Mouse (Mus musculus): ENCODE measurements around the gene Plgrkt. TPM values are rescaled to one million over a fixed set of nuclear protein-coding genes. Genes with fewer than 3 reads are reported as not detected.
"Not testable (repeated sequence)": the region's sequence is repeated elsewhere in the genome, so short reads cannot be mapped to it uniquely, and the experiment has no call there.

Plgrkt gene
- polyA plus RNA-seq (2015; fragmentation: Nextera tagmentation; extraction: Ambion mirVana) = 28.9 and 29.8 TPM in 2 replicates

DNA sequence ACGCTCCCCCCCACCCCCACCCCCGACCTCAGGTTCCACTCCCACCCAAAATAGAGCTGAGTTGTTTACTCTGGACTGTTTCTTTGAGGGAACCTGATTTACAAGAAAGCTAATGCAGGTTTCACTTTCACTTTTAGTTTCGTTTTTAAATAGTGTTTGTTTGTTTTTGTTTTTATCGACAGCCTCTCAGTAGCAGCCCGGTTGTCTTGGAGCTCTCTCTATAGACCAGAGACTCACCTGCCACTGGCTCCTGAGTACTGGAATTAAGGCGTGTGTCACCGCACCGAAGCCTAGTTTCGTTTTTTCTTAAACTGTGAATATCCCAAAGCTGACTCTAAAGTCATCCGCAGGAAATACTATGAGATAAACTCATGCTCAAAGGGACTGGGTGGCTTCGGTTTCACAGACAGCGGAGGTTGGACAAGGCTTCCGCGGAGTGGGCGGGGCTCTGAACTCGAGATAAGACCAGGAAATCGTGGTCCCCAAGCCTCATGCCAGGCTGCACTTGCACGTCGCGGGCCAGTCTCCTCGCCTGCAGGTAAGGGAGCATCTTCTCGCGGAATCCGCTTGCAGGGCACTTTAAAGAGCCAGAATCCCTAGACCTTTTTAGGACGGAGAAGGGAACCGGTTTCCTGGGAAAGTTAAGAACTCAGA lies at the start of gene Plgrkt, which contains the start of gene Cd274:
TSS of gene Plgrkt (minus strand) at position 422 of the 654 bp plus-strand sequence.
TSS of gene Cd274 (plus strand) at position 487 of the 654 bp plus-strand sequence.
- Histone ChIP-seq H3K4me3 (replicated peaks) (peak within 1 kb of the TSS; percentile 74), H3K36me3 (replicated peaks) (no peaks in the 10 kb centered on the region), H3K9me3 (replicated peaks) (no peaks in the 10 kb centered on the region), H3K4me1 (replicated peaks) (peaks cover 44% of the 10 kb centered on the region), H3K27ac (replicated peaks) (peak within 1 kb of the TSS; percentile 88), H3K27me3 (no peaks in the 10 kb centered on the region), H3K4me2 (peak within 1 kb of the TSS; percentile 96), H3K9ac (peak within 1 kb of the TSS; percentile 71)
- 1% methylated on average over 26 of the region's 26 CpGs for WGBS (ENCODE audit: insufficient replicate concordance)
- ATAC-seq (ENCODE audit: insufficient read depth) = peak; percentile 91

- ATAC-seq (ENCODE audit: insufficient read depth) = no peak
- no peaks in the 10 kb centered on the region for H3K27me3 ChIP-seq
- H3K4me2 ChIP-seq = no peak overlapping the region
- WGBS (ENCODE audit: insufficient replicate concordance) = 26% methylated on average over 3 of the region's 3 CpGs
- H3K4me3 ChIP-seq (replicated peaks) = no peak overlapping the region
- no peaks in the 10 kb centered on the region for H3K9me3 ChIP-seq (replicated peaks)
- no peaks in the 10 kb centered on the region for H3K36me3 ChIP-seq (replicated peaks)
- peaks cover 30% of the 10 kb centered on the region for H3K4me1 ChIP-seq (replicated peaks)
- no peak overlapping the region for H3K9ac ChIP-seq
- no peak overlapping the region for H3K27ac ChIP-seq (replicated peaks)
Observed at GRCm38 (mm10) chr19:29416393-29416902, 49.3 kb upstream of the Plgrkt start.

DNA sequence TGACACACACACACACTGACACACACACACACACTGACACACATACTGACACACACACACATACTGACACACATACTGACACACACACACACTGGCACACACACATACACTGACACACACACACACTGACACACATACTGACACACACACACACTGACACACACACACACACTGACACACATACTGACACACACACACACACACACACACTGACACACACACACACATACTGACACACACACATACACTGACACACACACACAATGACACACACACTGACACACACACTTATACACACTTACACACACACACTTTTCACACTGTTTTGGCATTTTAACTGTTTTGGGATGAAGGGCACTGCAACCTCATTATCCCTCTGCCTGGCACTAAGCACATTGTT lies 47.7 kb upstream of the Plgrkt start:
- H3K36me3 ChIP-seq (replicated peaks); ATAC-seq (ENCODE audit: insufficient read depth); H3K9ac ChIP-seq; H3K4me2 ChIP-seq; H3K27ac ChIP-seq (replicated peaks); H3K27me3 ChIP-seq; H3K9me3 ChIP-seq (replicated peaks); H3K4me3 ChIP-seq (replicated peaks): not testable (repeated sequence)
- H3K4me1 ChIP-seq (replicated peaks) = peaks cover 20% of the 10 kb centered on the region

DNA sequence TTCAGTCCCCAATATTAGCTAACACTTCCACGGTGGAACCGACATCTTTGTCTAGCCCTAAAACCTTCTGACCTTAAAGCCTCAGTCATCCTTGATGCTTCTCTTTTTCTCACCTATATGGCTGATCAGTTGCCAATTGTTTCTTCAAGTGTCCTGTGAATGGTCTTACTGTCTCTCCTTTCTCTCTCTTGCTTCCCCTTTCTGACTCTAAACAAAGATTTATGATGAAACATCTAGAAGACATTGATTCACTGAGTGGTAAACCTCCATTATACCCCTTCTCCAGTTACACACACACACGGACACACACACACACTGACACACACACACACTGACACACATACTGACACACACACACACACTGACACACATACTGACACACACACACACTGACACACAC lies 47.3 kb upstream of the Plgrkt start:
- ATAC-seq (ENCODE audit: insufficient read depth) = no peak
- H3K4me2 ChIP-seq = no peak overlapping the region
- H3K9me3 ChIP-seq (replicated peaks) = no peaks in the 10 kb centered on the region
- no peak overlapping the region for H3K9ac ChIP-seq
- 61% methylated on average over 3 of the region's 3 CpGs for WGBS (ENCODE audit: insufficient replicate concordance)
- H3K36me3 ChIP-seq (replicated peaks) = no peaks in the 10 kb centered on the region
- H3K27me3 ChIP-seq = no peaks in the 10 kb centered on the region
- peaks cover 18% of the 10 kb centered on the region for H3K4me1 ChIP-seq (replicated peaks)
- no peak overlapping the region for H3K27ac ChIP-seq (replicated peaks)
- no peak overlapping the region for H3K4me3 ChIP-seq (replicated peaks)

DNA sequence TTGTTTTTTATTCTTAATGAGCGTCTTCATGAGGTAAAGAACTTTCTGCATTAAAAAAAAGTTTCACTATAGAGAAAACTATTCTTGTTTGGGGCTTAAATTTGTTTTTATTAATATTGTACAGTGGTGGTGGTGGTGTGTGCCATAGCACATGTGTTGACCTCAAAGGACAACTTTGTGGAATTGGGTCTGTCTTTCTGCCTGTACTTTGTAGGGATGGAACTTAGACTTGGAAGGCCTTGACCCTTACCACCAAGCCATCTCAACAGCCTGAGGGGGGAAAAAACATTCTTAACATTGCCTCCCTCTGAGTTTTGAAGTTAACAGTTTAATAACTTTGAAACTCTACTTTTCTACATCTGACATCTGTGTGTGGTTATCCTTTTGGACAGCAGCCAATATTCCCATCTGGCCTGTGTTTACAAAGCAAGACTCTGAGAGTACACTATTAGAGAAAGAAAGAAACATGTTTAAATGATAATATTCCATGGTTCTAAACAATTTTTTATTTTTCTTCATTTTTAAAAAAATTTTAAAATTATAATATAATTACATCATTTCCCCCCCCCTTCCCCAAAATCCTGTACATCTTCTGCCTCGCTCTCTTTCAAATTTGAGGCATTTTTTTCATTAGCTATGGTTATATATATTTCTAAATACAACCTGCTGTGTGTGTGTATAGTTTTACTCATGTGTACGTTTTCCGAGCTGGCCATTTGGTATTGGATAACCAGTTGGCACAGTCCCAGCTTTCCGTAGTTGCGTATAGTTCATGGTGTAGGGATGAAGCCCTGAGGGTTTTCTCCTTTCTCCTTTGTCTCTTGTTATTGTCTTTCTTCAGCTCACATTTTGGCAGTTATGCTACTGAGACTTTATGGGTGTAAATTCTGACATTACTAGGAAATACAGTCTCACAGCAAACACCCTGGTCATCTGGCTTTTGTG lies 45.6 kb upstream of the Plgrkt start:
- no peaks in the 10 kb centered on the region for H3K9me3 ChIP-seq (replicated peaks)
- no peaks in the 10 kb centered on the region for H3K36me3 ChIP-seq (replicated peaks)
- H3K27ac ChIP-seq (replicated peaks) = no peak overlapping the region
- no peak overlapping the region for H3K4me3 ChIP-seq (replicated peaks)
- H3K27me3 ChIP-seq = no peaks in the 10 kb centered on the region
- 67% methylated on average over 6 of the region's 6 CpGs for WGBS (ENCODE audit: insufficient replicate concordance)
- H3K4me2 ChIP-seq = no peak overlapping the region
- no peak for ATAC-seq (ENCODE audit: insufficient read depth)
- peaks cover 4% of the 10 kb centered on the region; the same call in 1 of the 2 replicates for H3K4me1 ChIP-seq (replicated peaks)
- H3K9ac ChIP-seq = no peak overlapping the region

- no peak for ATAC-seq (ENCODE audit: insufficient read depth)
- no peak within 1 kb of the TSS for H3K4me2 ChIP-seq
- no peaks in the 10 kb centered on the region for H3K9me3 ChIP-seq (replicated peaks)
- WGBS (ENCODE audit: insufficient replicate concordance) = 67% methylated on average over 4 of the region's 4 CpGs
- H3K4me3 ChIP-seq (replicated peaks) = no peak within 1 kb of the TSS
- no peak within 1 kb of the TSS for H3K27ac ChIP-seq (replicated peaks)
- H3K27me3 ChIP-seq = no peaks in the 10 kb centered on the region
- no peaks in the 10 kb centered on the region for H3K4me1 ChIP-seq (replicated peaks)
- H3K36me3 ChIP-seq (replicated peaks) = no peaks in the 10 kb centered on the region
- H3K9ac ChIP-seq = no peak within 1 kb of the TSS
Observed at GRCm38 (mm10) chr19:29410619-29411018, 43.4 kb upstream of the Plgrkt start, which contains the start of gene Pdcd1lg2. Gene Pdcd1lg2 (plus strand): TSS chr19:29410919.

GRCm38 (mm10) chr19:29406042-29407017 lies 39.1 kb upstream of the Plgrkt start:
- ATAC-seq (ENCODE audit: insufficient read depth) = no peak
- H3K4me1 ChIP-seq (replicated peaks) = no peaks in the 10 kb centered on the region

DNA sequence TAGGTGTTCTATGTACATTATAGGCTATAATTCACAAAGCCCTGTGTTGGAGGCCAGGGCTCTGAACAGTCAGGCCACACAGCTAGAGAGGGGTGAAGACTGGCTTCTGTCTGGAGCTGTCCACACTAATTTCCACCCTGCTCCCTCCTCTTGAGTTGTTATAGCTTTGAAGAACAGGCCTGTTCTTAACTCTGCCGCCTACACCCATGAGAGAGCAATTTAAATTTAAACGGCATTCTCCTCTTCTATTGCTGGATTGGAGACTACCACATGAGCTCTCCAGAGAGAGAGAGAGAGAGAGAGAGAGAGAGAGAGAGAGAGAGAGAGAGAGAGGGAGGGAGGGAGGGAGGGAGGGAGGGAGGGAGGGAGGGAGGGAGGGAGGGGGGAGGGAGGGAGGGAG lies 38.2 kb upstream of the Plgrkt start:
- Histone ChIP-seq H3K27ac (replicated peaks) (no peak overlapping the region), H3K4me3 (replicated peaks) (no peak overlapping the region), H3K9ac (no peak overlapping the region), H3K36me3 (replicated peaks) (no peaks in the 10 kb centered on the region), H3K9me3 (replicated peaks) (no peaks in the 10 kb centered on the region), H3K27me3 (no peaks in the 10 kb centered on the region), H3K4me1 (replicated peaks) (no peaks in the 10 kb centered on the region), H3K4me2 (no peak overlapping the region)
- no peak for ATAC-seq (ENCODE audit: insufficient read depth)
- 64% methylated on average over 2 of the region's 2 CpGs for WGBS (ENCODE audit: insufficient replicate concordance)

More at GRCm38 (mm10) chr19:29406042-29407017, 39.1 kb upstream of the Plgrkt start:
- no peaks in the 10 kb centered on the region for H3K9me3 ChIP-seq (replicated peaks)
- no peaks in the 10 kb centered on the region for H3K27me3 ChIP-seq
- no peak overlapping the region for H3K4me3 ChIP-seq (replicated peaks)
- H3K9ac ChIP-seq = no peak overlapping the region
- WGBS (ENCODE audit: insufficient replicate concordance) = 79% methylated on average over 18 of the region's 18 CpGs
- no peak overlapping the region for H3K4me2 ChIP-seq
- no peaks in the 10 kb centered on the region for H3K36me3 ChIP-seq (replicated peaks)
- no peak overlapping the region for H3K27ac ChIP-seq (replicated peaks)

DNA sequence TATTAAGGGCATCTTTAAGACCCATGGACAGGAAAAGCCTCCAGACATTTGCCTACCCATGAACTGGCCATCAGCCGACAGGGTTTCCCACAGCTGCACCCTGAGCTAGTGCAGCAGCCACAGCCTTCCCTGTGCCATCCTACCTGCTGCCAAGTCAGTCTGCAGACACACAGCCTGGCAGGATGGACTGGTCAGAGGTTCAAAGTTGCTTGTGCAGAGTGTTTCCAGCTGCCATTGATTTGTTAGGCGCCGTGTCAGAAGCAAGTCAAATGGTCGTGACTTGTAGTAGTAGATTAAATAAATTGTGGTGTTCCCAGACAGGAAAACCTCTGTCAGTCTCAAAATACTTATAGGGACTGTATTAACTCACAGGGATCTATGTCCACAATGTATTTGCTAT lies 36.1 kb upstream of the Plgrkt start:
- H3K27ac ChIP-seq (replicated peaks) = no peak overlapping the region
- H3K4me1 ChIP-seq (replicated peaks) = no peaks in the 10 kb centered on the region; the same call in 1 of the 2 replicates
- WGBS (ENCODE audit: insufficient replicate concordance) = 58% methylated on average over 4 of the region's 4 CpGs
- ATAC-seq (ENCODE audit: insufficient read depth) = no peak
- no peaks in the 10 kb centered on the region for H3K27me3 ChIP-seq
- H3K9ac ChIP-seq = no peak overlapping the region
- H3K9me3 ChIP-seq (replicated peaks) = no peaks in the 10 kb centered on the region
- H3K4me2 ChIP-seq = no peak overlapping the region
- no peaks in the 10 kb centered on the region for H3K36me3 ChIP-seq (replicated peaks)
- no peak overlapping the region for H3K4me3 ChIP-seq (replicated peaks)

- Histone ChIP-seq H3K4me2 (no peak overlapping the region), H3K27me3 (no peaks in the 10 kb centered on the region), H3K9ac (no peak overlapping the region), H3K9me3 (replicated peaks) (no peaks in the 10 kb centered on the region), H3K4me3 (replicated peaks) (no peak overlapping the region), H3K4me1 (replicated peaks) (no peaks in the 10 kb centered on the region; the same call in 1 of the 2 replicates), H3K36me3 (replicated peaks) (no peaks in the 10 kb centered on the region), H3K27ac (replicated peaks) (no peak overlapping the region)
- ATAC-seq (ENCODE audit: insufficient read depth) = no peak
- WGBS (ENCODE audit: insufficient replicate concordance) = 70% methylated on average over 4 of the region's 4 CpGs
Observed at GRCm38 (mm10) chr19:29402621-29403020, 35.4 kb upstream of the Plgrkt start.

All from liver, embryonic 15.5 days (tissue).